Mouse (Mus musculus) lung, postnatal 0 days (tissue): ENCODE data around the gene Kcna3. TPM values are rescaled to one million over a fixed set of nuclear protein-coding genes. Genes with fewer than 3 reads are reported as not detected.
A peak's percentile ranks its signal among the peaks of the same experiment; 100 is the strongest.

ENCODE experiments used
- ATAC-seq: fragments of 200-750 bp; cut with Nextera tagmentation; 2 replicates; pipeline ENCODE4 v1.8.0; 2017; ENCODE audit warnings: moderate library complexity
- DNase-seq: peaks from one replicate; pipeline ENCODE4 v3.0.0-alpha.2; 2016; ENCODE audit warnings: low spot score
- H3K27ac ChIP-seq: fragments of 300-500 bp; sonication (generic); 2 replicates; pipeline ENCODE4 v1.5.1; 2014; ENCODE audit warnings: antibody characterized with exemption, mild to moderate bottlenecking, low read length, mixed read lengths
- H3K27me3 ChIP-seq: fragments of 300-500 bp; sonication (generic); replicated peaks from 2 replicates; pipeline ENCODE4 v1.6.1; 2014; ENCODE audit warnings: low read length, mixed read lengths; ENCODE audit not compliant: insufficient read depth
- H3K36me3 ChIP-seq: fragments of 300-500 bp; sonication (generic); 2 replicates; pipeline ENCODE4 v1.6.1; 2014; ENCODE audit warnings: low read length, mixed read lengths; ENCODE audit not compliant: insufficient read depth
- H3K4me1 ChIP-seq: fragments of 300-500 bp; sonication (generic); 2 replicates; pipeline ENCODE4 v1.6.1; 2014; ENCODE audit warnings: antibody characterized with exemption, low read depth, low read length, mixed read lengths; ENCODE audit not compliant: insufficient read depth
- H3K4me2 ChIP-seq: fragments of 300-500 bp; sonication (generic); replicated peaks from 2 replicates; pipeline ENCODE4 v1.6.1; 2014; ENCODE audit warnings: low read depth, mild to moderate bottlenecking, low read length, moderate library complexity, mixed read lengths
- H3K4me3 ChIP-seq: fragments of 300-500 bp; sonication (generic); 2 replicates; pipeline ENCODE4 v1.5.1; 2014; ENCODE audit warnings: low read depth, low read length
- H3K9ac ChIP-seq: fragments of 300-500 bp; sonication (generic); replicated peaks from 2 replicates; pipeline ENCODE4 v1.6.1; 2014; ENCODE audit warnings: low read depth, mild to moderate bottlenecking
- H3K9me3 ChIP-seq: fragments of 300-500 bp; sonication (generic); 2 replicates; pipeline ENCODE4 v1.6.1; 2016; ENCODE audit warnings: low read length, mixed read lengths
- CTCF ChIP-seq: IDR thresholded peaks from 2 replicates; pipeline ENCODE4 v1.5.1; 2016; ENCODE audit warnings: antibody characterized with exemption, mild to moderate bottlenecking
- EP300 ChIP-seq: IDR thresholded peaks from 2 replicates; pipeline ENCODE4 v1.6.1; 2016; ENCODE audit warnings: antibody characterized with exemption, mild to moderate bottlenecking, control low read depth
- WGBS: fragments of 180-500 bp; shearing (Covaris S2); extraction: QIAGEN DNeasy Blood & Tissue Kit; methylation state at CpG from one replicate; pipeline ENCODE4 v1.1.7; 2014; 5-methylcytosine and 5-hydroxymethylcytosine counted together
- polyA plus RNA-seq: library from polyadenylated mRNA; unstranded; fragments of >200 nt; fragmentation: Nextera tagmentation; extraction: Ambion mirVana; gene quantifications from 2 replicates; pipeline ENCODE4 v1.2.1, GENCODE M21; 2015

Gene Kcna3
- polyA plus RNA-seq, 1 experiment from 2014 or later = 2.7 TPM

DNA sequence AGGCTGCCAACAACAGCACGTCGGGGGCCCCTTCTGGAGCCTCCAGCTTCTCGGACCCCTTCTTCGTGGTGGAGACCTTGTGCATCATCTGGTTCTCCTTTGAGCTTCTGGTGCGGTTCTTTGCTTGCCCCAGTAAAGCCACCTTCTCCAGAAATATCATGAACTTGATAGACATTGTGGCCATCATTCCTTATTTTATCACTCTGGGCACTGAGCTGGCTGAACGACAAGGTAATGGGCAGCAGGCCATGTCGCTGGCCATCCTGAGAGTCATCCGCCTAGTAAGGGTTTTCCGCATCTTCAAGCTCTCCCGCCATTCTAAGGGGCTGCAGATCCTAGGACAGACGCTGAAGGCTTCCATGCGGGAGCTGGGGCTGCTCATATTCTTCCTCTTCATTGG is 1.1 kb downstream of the Kcna3 start:
- TF ChIP-seq EP300 (no peak), CTCF (no peak)
- H3K36me3 ChIP-seq = no peaks in the 10 kb centered on the region
- ATAC-seq (no peak), DNase-seq (no peak)
- H3K4me1 ChIP-seq = no peaks in the 10 kb centered on the region
- H3K27ac ChIP-seq = no peak overlapping the region
- peaks cover 9% of the 10 kb centered on the region; the same call in 1 of the 2 replicates for H3K27me3 ChIP-seq
- no peak overlapping the region for H3K9ac ChIP-seq
- H3K9me3 ChIP-seq = no peaks in the 10 kb centered on the region
- H3K4me3 ChIP-seq = peak overlapping the region; percentile 67
- H3K4me2 ChIP-seq = peak overlapping the region; percentile 99
- 42% methylated on average over 12 of the region's 12 CpGs for WGBS

DNA sequence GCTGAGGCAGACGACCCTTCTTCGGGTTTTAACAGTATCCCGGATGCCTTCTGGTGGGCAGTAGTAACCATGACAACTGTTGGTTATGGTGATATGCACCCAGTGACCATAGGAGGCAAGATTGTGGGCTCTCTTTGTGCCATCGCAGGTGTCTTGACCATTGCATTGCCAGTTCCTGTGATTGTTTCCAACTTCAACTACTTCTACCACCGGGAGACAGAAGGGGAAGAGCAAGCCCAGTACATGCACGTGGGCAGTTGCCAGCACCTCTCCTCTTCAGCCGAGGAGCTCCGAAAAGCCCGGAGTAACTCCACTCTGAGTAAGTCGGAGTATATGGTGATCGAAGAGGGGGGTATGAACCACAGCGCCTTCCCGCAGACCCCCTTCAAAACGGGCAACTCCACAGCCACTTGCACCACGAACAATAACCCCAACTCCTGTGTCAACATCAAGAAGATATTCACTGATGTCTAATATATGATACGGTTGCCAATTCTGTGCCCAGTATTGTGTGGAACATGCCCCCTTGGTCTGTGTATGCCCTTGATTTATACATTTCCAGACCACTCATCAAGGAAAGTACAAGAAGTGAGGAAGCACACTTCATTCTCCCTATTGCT is 1.7 kb downstream of the Kcna3 start:
- no peak for DNase-seq
- Histone ChIP-seq H3K27me3 (peaks cover 9% of the 10 kb centered on the region; the same call in 1 of the 2 replicates), H3K9me3 (no peaks in the 10 kb centered on the region), H3K36me3 (no peaks in the 10 kb centered on the region), H3K4me1 (no peaks in the 10 kb centered on the region), H3K4me3 (peak overlapping the region; percentile 67; the same call in 1 of the 2 replicates), H3K4me2 (peak overlapping the region; percentile 99), H3K9ac (no peak overlapping the region), H3K27ac (no peak overlapping the region)
- 70% methylated on average over 16 of the region's 16 CpGs for WGBS
- no peak for ATAC-seq
- TF ChIP-seq EP300 = no peak
- no peak for TF ChIP-seq CTCF

DNA sequence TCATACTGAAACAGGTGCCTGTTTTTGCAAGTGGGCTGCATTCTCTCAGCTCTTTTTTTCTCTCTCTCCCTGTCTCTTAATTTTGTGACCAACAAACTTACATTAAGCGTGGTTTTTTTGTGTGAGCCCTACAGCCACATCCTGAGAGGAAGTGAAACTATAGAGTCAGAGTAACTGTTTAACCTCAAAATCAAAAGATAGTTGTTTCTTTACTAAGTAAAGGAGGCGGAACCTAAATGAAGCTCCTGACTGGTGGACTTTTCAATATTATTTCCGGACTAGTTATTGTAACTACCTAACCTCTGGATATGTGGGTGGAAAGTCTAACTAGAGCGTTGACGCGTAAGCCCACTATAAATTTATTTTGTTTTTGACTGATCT is 2.2 kb downstream of the Kcna3 start:
- no peak overlapping the region for H3K27ac ChIP-seq
- no peak overlapping the region for H3K4me2 ChIP-seq
- no peaks in the 10 kb centered on the region for H3K9me3 ChIP-seq
- H3K9ac ChIP-seq = no peak overlapping the region
- no peaks in the 10 kb centered on the region for H3K36me3 ChIP-seq
- ATAC-seq (no peak), DNase-seq (peak; percentile 15)
- TF ChIP-seq CTCF (no peak), EP300 (no peak)
- no peaks in the 10 kb centered on the region for H3K4me1 ChIP-seq
- H3K27me3 ChIP-seq = peaks cover 9% of the 10 kb centered on the region; the same call in 1 of the 2 replicates
- H3K4me3 ChIP-seq = no peak overlapping the region
- WGBS = 80% methylated on average over 6 of the region's 6 CpGs

DNA sequence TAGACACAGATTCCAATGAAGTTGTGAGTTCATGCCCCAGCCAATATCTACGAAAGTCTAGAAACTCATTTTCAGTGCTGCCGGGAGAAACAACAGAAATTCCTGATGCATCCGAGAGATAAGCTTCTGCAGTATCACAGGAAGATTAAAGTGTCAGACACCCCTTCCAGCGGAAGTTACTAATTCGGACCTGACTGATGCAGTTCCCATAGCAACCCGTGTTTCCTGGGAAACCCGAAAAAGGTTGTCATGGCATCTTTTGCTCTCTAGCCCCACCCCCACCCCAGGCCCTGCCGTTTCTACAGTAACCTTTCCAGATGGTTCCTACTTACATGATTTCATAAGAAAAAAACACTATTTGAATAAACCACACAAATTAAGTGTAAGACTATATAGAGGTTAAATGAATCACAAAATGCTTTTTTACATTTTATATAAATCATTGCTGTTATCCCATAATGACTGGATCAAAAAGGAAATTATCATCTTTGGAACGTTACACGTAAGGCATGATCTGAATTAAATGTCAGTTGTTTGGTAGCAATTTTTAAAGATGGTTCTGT is 2.8 kb downstream of the Kcna3 start:
- WGBS = 52% methylated on average over 10 of the region's 10 CpGs
- no peak overlapping the region for H3K4me2 ChIP-seq
- ATAC-seq (no peak), DNase-seq (no peak)
- no peaks in the 10 kb centered on the region for H3K36me3 ChIP-seq
- peaks cover 9% of the 10 kb centered on the region; the same call in 1 of the 2 replicates for H3K27me3 ChIP-seq
- H3K9ac ChIP-seq = no peak overlapping the region
- no peaks in the 10 kb centered on the region for H3K4me1 ChIP-seq
- no peak overlapping the region for H3K4me3 ChIP-seq
- H3K9me3 ChIP-seq = no peaks in the 10 kb centered on the region
- TF ChIP-seq CTCF = no peak
- no peak for TF ChIP-seq EP300
- no peak overlapping the region for H3K27ac ChIP-seq

DNA sequence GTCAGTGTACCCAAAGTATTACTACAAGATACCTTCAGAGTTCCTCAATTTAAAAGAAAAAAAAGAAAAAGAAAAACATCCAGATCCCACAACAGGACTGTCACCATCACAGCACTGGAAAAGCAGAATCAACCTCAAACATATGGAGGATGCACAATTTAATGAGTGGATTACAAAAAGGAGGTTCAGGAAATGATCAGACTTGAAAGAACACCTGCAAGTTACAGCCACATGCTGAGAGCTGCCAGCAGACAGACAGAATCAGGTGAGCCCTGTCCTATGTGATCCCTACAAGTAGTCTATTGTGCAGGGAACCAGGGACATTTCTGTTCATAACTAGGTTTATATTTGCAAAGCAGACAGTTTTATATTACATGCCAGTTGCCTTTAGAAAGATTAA is 3.3 kb downstream of the Kcna3 start:
- H3K4me1 ChIP-seq = no peaks in the 10 kb centered on the region
- peaks cover 9% of the 10 kb centered on the region; the same call in 1 of the 2 replicates for H3K27me3 ChIP-seq
- no peak overlapping the region for H3K4me2 ChIP-seq
- H3K4me3 ChIP-seq = no peak overlapping the region
- H3K9me3 ChIP-seq = no peaks in the 10 kb centered on the region
- TF ChIP-seq CTCF (no peak), EP300 (no peak)
- H3K27ac ChIP-seq = no peak overlapping the region
- DNase-seq (no peak), ATAC-seq (no peak)
- no peak overlapping the region for H3K9ac ChIP-seq
- no peaks in the 10 kb centered on the region for H3K36me3 ChIP-seq

DNA sequence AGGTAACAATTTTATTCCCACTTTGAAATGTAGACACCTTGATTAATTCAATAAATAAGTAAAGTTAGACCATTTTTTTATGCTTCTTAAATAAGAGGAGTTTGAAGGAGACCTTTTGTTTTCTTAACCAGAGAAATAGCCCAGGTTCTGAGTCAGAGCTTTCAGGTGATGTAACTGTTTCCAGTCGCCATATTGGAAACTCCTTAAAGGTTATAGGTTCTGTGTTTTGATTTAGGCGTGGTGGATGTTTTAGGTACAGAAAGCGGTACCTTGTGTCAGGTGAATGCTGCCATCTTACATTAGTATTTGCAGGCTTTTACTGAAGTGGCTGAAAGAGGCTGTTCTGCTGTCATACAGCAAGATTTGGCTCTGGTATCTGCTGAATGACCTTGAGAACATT is 4.4 kb downstream of the Kcna3 start:
- H3K4me2 ChIP-seq = no peak overlapping the region
- peaks cover 9% of the 10 kb centered on the region; the same call in 1 of the 2 replicates for H3K27me3 ChIP-seq
- H3K4me1 ChIP-seq = no peaks in the 10 kb centered on the region
- no peak for TF ChIP-seq EP300
- TF ChIP-seq CTCF = no peak
- H3K9me3 ChIP-seq = no peaks in the 10 kb centered on the region
- H3K4me3 ChIP-seq = no peak overlapping the region
- no peak overlapping the region for H3K27ac ChIP-seq
- no peak for ATAC-seq
- WGBS = 75% methylated on average over 3 of the region's 3 CpGs
- no peaks in the 10 kb centered on the region for H3K36me3 ChIP-seq
- no peak for DNase-seq
- H3K9ac ChIP-seq = no peak overlapping the region
